Mouse (Mus musculus) lung, adult 18-20 months (tissue): ENCODE measurements at regions not wholly inside any gene's neighbourhood (a gene's known extent, or its start where the extent isn't known, plus 50 kb on each side); places are given as distances from the start of the nearest gene placed in this dataset.

Source experiments
- DNase-seq, 2 experiments: peaks; one replicate each; pipeline ENCODE4 v3.0.0; 2022; ENCODE audit warnings: mixed read lengths in 2 of 2

GRCm38 (mm10) chr10:9569277-9569676 is 105.7 kb downstream of the Samd5 start:
- DNase-seq = no peak

GRCm38 (mm10) chr10:9557517-9558065 is 117.4 kb downstream of the Samd5 start:
- no peak for DNase-seq

- DNase-seq = no peak
These were observed 117.9 kb downstream of the Samd5 start for GRCm38 (mm10) chr10:9557092-9557491.

DNA sequence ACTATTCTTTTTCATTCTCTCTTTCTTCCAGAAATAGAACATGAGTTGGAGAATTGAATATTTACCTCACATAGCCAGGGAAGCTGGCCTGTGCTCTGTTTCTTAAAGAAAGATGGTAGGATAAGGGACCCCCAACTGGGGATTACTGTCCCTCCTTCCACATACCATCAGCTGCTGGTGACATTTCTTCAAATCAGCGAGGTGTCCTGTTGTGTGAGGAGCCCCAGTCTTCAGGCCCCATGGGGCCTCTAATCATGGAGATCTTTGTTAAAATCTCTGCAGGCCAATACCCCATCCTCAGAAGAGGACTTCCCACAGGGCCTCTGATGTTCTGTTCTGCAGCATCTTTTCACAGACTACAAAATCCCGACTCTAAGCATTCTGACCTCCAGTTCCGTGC is 121.1 kb downstream of the Samd5 start:
- DNase-seq = no peak

GRCm38 (mm10) chr10:9549913-9550709 is 124.9 kb downstream of the Samd5 start:
- no peak for DNase-seq

GRCm38 (mm10) chr10:9545807-9546206 is 129.2 kb downstream of the Samd5 start:
- no peak for DNase-seq

GRCm38 (mm10) chr10:9544041-9544786 is 130.8 kb downstream of the Samd5 start:
- no peak for DNase-seq

DNA sequence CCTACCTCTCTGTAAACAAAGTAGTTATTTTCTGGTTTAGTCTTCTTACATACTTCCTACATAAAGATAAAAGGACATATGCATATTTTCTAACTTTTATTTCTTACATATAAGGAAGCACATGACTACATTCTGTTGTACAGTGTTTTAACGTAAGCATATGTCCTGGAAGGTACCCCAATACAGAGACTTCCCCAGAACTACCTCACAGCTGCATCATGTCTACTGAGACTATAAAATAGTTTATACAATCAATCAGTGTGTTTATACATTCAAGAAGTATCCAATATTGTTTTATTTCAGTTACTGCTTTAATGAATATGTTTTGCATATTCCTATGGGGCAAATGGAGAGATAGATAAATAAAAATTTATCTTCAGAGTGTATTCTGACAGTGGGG is 133.4 kb downstream of the Samd5 start:
- DNase-seq = no peak

DNA sequence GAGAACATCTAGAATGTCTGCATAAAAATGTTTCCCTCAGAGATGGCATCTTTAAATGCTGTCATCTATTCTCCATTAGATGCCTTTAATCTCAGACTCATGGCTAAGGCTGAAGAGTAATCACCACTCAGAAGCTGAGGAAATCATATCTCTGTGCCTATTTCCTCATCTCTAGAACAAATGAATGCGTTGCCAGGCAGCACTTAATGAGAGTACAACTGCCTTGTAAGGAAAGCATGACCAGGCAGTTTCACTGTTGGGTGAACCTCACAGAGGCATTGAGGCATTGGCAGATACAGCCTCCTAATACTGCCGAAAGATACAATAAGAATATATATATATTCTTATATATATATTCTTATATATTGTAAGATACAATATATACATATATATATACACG is 137.3 kb downstream of the Samd5 start:
- DNase-seq = peak in 1 of 2 experiments; percentile 44

DNA sequence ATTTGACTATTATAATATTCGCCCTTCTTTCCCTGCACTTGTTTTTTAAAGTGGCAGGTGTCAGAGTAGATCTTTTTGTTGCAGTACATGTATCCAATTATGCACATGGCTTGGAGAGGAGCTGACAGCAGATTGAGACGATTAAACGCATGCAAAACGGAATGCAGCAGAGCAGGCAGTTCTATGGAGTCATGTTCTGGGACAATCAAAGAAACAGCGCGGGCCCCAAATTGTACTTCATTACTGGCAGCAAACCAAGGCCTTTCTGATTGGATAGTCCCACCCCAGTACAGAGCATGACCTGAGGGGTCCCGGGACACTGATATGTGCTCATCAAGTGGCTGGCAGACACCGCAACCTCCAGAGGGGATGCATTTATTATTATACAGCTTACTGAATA is 140.5 kb downstream of the Samd5 start:
- no peak for DNase-seq

- DNase-seq = no peak
These were observed 141.7 kb downstream of the Samd5 start for GRCm38 (mm10) chr10:9533283-9533682.

DNA sequence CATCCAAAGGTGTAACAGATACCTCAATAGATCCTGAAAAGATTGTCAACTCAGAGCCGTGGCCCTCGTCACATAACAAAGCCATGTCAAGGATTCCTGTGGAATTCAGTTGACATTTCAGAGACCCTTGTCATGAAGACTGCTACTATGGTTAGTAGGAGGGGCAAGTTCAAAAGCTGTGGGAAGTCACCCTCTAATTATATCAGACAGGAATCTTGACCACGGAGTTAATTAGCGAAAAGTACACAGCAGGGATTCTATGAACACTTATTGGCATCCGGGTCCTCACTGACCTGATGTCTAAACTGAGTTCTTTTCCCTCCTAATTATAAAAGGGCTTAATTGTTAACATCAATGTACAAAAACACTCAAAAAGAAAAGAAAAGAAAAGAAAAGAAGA is 143.1 kb downstream of the Samd5 start:
- no peak for DNase-seq

GRCm38 (mm10) chr10:9529408-9529807 is 145.6 kb downstream of the Samd5 start:
- peak; percentile 8 to 14 for DNase-seq

DNA sequence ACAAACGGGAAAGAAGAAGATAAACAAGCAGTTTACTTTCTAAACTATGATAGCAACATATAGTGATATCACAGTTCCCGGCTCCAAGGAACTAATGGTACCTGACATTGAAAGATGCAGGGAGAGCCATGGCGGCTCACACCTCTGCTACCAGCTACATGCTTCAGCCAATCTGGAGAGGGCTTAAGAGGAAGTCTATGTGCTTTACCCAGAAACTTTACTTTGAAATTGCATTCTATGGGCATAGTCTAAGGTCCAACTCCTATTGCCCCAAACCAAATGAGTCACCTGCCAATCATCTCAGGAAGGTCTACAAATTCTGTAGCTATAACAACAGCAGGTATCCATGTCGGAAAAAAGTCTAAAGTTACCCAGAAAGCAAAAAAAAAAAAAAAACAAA is 146.9 kb downstream of the Samd5 start:
- DNase-seq = no peak

GRCm38 (mm10) chr10:9509764-9510390 is 165.1 kb downstream of the Samd5 start:
- DNase-seq = no peak

GRCm38 (mm10) chr10:9509092-9509671 is 165.8 kb downstream of the Samd5 start:
- no peak for DNase-seq

GRCm38 (mm10) chr10:9503569-9504493 is 171.2 kb downstream of the Samd5 start:
- DNase-seq = no peak

GRCm38 (mm10) chr10:9498550-9498949 is 176.5 kb downstream of the Samd5 start:
- DNase-seq = no peak

- DNase-seq = no peak
These were observed 178.0 kb downstream of the Samd5 start for GRCm38 (mm10) chr10:9497021-9497420.

- DNase-seq = peak; percentile 37 to 54
These were observed 179.8 kb downstream of the Samd5 start for GRCm38 (mm10) chr10:9495143-9495651.

DNA sequence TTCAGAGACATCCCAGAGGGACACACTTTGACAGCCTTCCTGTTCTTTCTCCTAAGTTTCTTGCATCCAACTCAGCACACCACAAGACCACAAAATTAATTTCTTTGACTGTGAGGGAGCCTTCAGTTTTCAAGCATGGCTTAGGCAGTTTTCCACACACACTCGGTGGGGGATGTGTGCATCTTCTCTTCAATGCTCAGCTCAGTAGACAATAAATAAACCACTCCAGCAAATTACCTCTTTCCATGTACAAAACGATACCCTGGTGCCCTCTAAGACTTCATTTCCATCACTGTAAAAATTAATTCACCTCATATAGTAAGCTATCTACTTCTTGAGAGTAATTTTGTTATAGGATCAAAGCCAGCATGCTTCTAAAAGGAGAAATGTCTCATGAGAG is 184.6 kb downstream of the Samd5 start:
- no peak for DNase-seq

GRCm38 (mm10) chr10:9462361-9462760 is 212.6 kb downstream of the Samd5 start:
- DNase-seq = peak in 1 of 2 experiments; percentile 3
